Mouse (Mus musculus) urinary bladder, adult 18-20 months (tissue): Measurements from ENCODE around the gene Srp9.

Source experiments
- DNase-seq, 2 experiments: peaks; one replicate each; pipeline ENCODE4 v3.0.0; 2022; ENCODE audit warnings: low spot score in 2 of 2, mixed read lengths in 2 of 2

The Srp9 gene

GRCm38 (mm10) chr1:182105023-182105422 is 19.5 kb upstream of the Srp9 start:
- no peak for DNase-seq

GRCm38 (mm10) chr1:182107251-182107650 is 17.3 kb upstream of the Srp9 start:
- DNase-seq = no peak

- peak in 1 of 2 experiments; percentile 59 for DNase-seq
These were observed 16.0 kb upstream of the Srp9 start for GRCm38 (mm10) chr1:182108397-182109099.

GRCm38 (mm10) chr1:182110185-182110584 is 14.4 kb upstream of the Srp9 start:
- no peak for DNase-seq

GRCm38 (mm10) chr1:182110708-182111385 is 13.7 kb upstream of the Srp9 start:
- DNase-seq = no peak

- DNase-seq = peak in 1 of 2 experiments; percentile 63
These were observed 12.9 kb upstream of the Srp9 start for GRCm38 (mm10) chr1:182111386-182112317.

- DNase-seq = no peak
These were observed 12.2 kb upstream of the Srp9 start for GRCm38 (mm10) chr1:182112385-182112784.

- no peak for DNase-seq
These were observed 11.4 kb upstream of the Srp9 start for GRCm38 (mm10) chr1:182113131-182113530.

GRCm38 (mm10) chr1:182113587-182114500 is 10.7 kb upstream of the Srp9 start:
- DNase-seq = no peak

GRCm38 (mm10) chr1:182115197-182115596 is 9.3 kb upstream of the Srp9 start:
- DNase-seq = peak in 1 of 2 experiments; percentile 45

GRCm38 (mm10) chr1:182115651-182116408 is 8.7 kb upstream of the Srp9 start:
- peak in 1 of 2 experiments; percentile 63 for DNase-seq

GRCm38 (mm10) chr1:182122413-182122812 is 2.1 kb upstream of the Srp9 start:
- no peak for DNase-seq

- peak; percentile 57 to 74 for DNase-seq
These were observed 409 bp downstream of the Srp9 start for GRCm38 (mm10) chr1:182124924-182125368.

GRCm38 (mm10) chr1:182130830-182131229 is 6.3 kb downstream of the Srp9 start:
- DNase-seq = no peak

GRCm38 (mm10) chr1:182137204-182138125 is 12.9 kb downstream of the Srp9 start:
- no peak for DNase-seq

GRCm38 (mm10) chr1:182138172-182138571 is 13.6 kb downstream of the Srp9 start:
- DNase-seq = no peak

- no peak for DNase-seq
These were observed 15.4 kb downstream of the Srp9 start for GRCm38 (mm10) chr1:182139937-182140336.

- peak; percentile 34 to 64 for DNase-seq
These were observed 15.8 kb downstream of the Srp9 start for GRCm38 (mm10) chr1:182140370-182140769.

GRCm38 (mm10) chr1:182142725-182143124 is 18.2 kb downstream of the Srp9 start:
- DNase-seq = no peak
